Mouse (Mus musculus) E14TG2a.4 (cell line): ENCODE results near the gene Wdtc1.

ENCODE experiments used
- CTCF ChIP-seq: conservative IDR thresholded peaks from 2 replicates; pipeline ENCODE4 v1.5.1; 2014; ENCODE audit warnings: low read length
- NANOG ChIP-seq: IDR thresholded peaks from 2 replicates; pipeline ENCODE4 v1.6.1; 2014; ENCODE audit warnings: borderline replicate concordance, low read length, mixed read lengths

GRCm38 (mm10) chr4:133299701-133300100, 53.6 kb downstream of the Wdtc1 start:
- no peak for TF ChIP-seq CTCF
- no peak for TF ChIP-seq NANOG
